Mouse (Mus musculus): Measurements from ENCODE around the gene Fam174a. TPM values are rescaled to one million over a fixed set of nuclear protein-coding genes. Genes with fewer than 3 reads are reported as not detected.

The Fam174a gene
- total RNA-seq (2023) = 9.3 TPM

GRCm38 (mm10) chr1:95313393-95314228 lies at the start of gene Fam174a:
Gene Fam174a (plus strand): TSS chr1:95313623.

Measured in CD8-positive naive resting alpha-beta T cell, adult 57 days (primary cell).